Mouse (Mus musculus) liver, embryonic 11.5 days (tissue): ENCODE measurements around the gene Pcdh11x. TPM values are rescaled to one million over a fixed set of nuclear protein-coding genes. Genes with fewer than 3 reads are reported as not detected.

ENCODE experiments used
- ATAC-seq: fragments of 200-750 bp; cut with Nextera tagmentation; replicated peaks from 2 replicates; pipeline ENCODE4 v1.8.0; 2017; ENCODE audit warnings: moderate number of reproducible peaks, mild to moderate bottlenecking, moderate TSS enrichment, moderate library complexity; ENCODE audit not compliant: low FRiP score
- DNase-seq: peaks from one replicate; pipeline ENCODE4 v3.0.0-alpha.2; 2017; ENCODE audit warnings: low spot score
- H3K27ac ChIP-seq: fragments of 300-500 bp; sonication (generic); 2 replicates; pipeline ENCODE4 v1.5.1; 2014; ENCODE audit warnings: mild to moderate bottlenecking, low read depth, low read length, control low read depth
- H3K27me3 ChIP-seq: fragments of 300-500 bp; sonication (generic); replicated peaks from 2 replicates; pipeline ENCODE4 v1.6.1; 2014; ENCODE audit warnings: low read length, mixed read lengths; ENCODE audit not compliant: control insufficient read depth, insufficient read depth
- H3K36me3 ChIP-seq: fragments of 300-500 bp; sonication (generic); 2 replicates; pipeline ENCODE4 v1.6.1; 2014; ENCODE audit warnings: mild to moderate bottlenecking, low read length, moderate library complexity, mixed read lengths; ENCODE audit not compliant: control insufficient read depth, insufficient read depth
- H3K4me1 ChIP-seq: fragments of 300-500 bp; sonication (generic); replicated peaks from 2 replicates; pipeline ENCODE4 v1.6.1; 2014; ENCODE audit warnings: low read length, mixed read lengths; ENCODE audit not compliant: control insufficient read depth, insufficient read depth
- H3K4me2 ChIP-seq: fragments of 300-500 bp; sonication (generic); 2 replicates; pipeline ENCODE4 v1.6.1; 2014; ENCODE audit warnings: mild to moderate bottlenecking, control low read depth, moderate library complexity
- H3K4me3 ChIP-seq: fragments of 300-500 bp; sonication (generic); 2 replicates; pipeline ENCODE4 v1.5.1; 2014; ENCODE audit warnings: low read depth, low read length, control low read depth
- H3K9ac ChIP-seq: fragments of 300-500 bp; sonication (generic); 2 replicates; pipeline ENCODE4 v1.6.1; 2014; ENCODE audit warnings: low read depth, low read length, control low read depth
- H3K9me3 ChIP-seq: fragments of 300-500 bp; sonication (generic); 2 replicates; pipeline ENCODE4 v1.6.1; 2016; ENCODE audit warnings: low read length, inconsistent platforms, mixed read lengths; ENCODE audit not compliant: control insufficient read depth
- WGBS: fragments of 180-500 bp; shearing (Covaris S2); extraction: QIAGEN DNeasy Blood & Tissue Kit; methylation state at CpG from one replicate; pipeline ENCODE4 v1.1.7; 2014; 5-methylcytosine and 5-hydroxymethylcytosine counted together
- polyA plus RNA-seq: library from polyadenylated mRNA; unstranded; fragments of >200 nt; fragmentation: Nextera tagmentation; extraction: Ambion mirVana; gene quantifications from 2 replicates; pipeline ENCODE4 v1.2.1, GENCODE M21; 2014

Pcdh11x gene
- 1.6 and 1.8 TPM in 2 replicates for polyA plus RNA-seq

- 4% methylated on average over 35 of the region's 40 CpGs for WGBS
- DNase-seq, result no peak
- no peaks in the 10 kb centered on the region for H3K36me3 ChIP-seq
- no peak within 1 kb of the TSS for H3K27ac ChIP-seq
- H3K9ac ChIP-seq, result no peak within 1 kb of the TSS
- no peaks in the 10 kb centered on the region for H3K4me1 ChIP-seq
- peak within 1 kb of the TSS; percentile 55 for H3K4me2 ChIP-seq
- H3K4me3 ChIP-seq, result peak within 1 kb of the TSS; percentile 34
- H3K27me3 ChIP-seq, result peaks cover 36% of the 10 kb centered on the region
- no peak for ATAC-seq
- no peaks in the 10 kb centered on the region for H3K9me3 ChIP-seq
Measured at GRCm38 (mm10) chrX:120290011-120290899, at the start of gene Pcdh11x. Gene Pcdh11x (plus strand): TSS chrX:120290259.

- Histone ChIP-seq H3K9ac (no peak overlapping the region), H3K4me1 (no peaks in the 10 kb centered on the region), H3K27me3 (no peaks in the 10 kb centered on the region), H3K27ac (no peak overlapping the region), H3K4me3 (no peak overlapping the region), H3K9me3 (no peaks in the 10 kb centered on the region), H3K36me3 (no peaks in the 10 kb centered on the region), H3K4me2 (no peak overlapping the region)
- WGBS, result 80% methylated on average over 2 of the region's 2 CpGs
- ATAC-seq (no peak), DNase-seq (no peak)
Measured at GRCm38 (mm10) chrX:120260089-120260488, 30.0 kb upstream of the Pcdh11x start.

DNA sequence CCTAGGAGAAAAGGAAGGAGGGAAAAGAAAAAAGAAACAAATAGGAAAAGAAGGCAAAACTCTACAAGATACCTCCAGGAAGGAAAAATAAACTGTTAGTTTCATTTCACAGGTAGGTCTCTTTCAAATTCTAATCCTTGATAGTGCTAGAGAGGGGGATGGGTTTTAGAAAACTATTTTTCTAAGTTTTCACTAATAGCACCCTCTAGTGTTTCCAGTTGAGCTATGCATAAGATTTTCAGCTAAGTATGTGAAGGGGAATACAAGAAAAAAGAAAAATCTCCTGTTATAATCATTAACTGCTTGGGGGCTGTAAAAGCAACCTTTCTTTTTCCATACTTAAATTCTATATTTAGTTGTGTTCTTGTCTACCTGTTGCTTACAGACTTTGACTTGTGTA lies 4.5 kb upstream of the Pcdh11x start:
- ATAC-seq, result no peak
- Histone ChIP-seq H3K9me3 (no peaks in the 10 kb centered on the region), H3K27me3 (peaks cover 13% of the 10 kb centered on the region), H3K36me3 (no peaks in the 10 kb centered on the region), H3K4me1 (no peaks in the 10 kb centered on the region), H3K4me3 (no peak overlapping the region), H3K27ac (no peak overlapping the region), H3K4me2 (no peak overlapping the region), H3K9ac (no peak overlapping the region)
- no peak for DNase-seq

DNA sequence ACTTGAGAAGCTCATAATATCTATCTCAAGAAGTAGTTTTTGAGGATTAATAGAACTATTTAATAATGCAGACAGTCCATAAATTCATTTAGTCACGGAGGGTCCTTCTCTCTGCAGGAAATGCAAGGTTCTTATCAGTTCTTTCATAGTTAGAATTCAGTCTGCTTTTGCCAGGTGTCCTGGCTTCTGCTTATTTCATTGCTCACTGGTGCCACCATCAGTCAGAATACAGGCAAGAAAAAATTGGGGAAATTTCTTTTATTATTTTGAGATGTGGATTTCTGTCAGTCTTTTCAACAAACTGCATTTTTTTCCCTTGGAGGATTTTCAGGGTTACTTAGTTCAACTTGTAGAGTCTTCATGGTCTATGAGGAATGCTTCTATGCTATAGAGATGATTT lies 2.6 kb upstream of the Pcdh11x start:
- Histone ChIP-seq H3K4me1 (no peaks in the 10 kb centered on the region), H3K9me3 (no peaks in the 10 kb centered on the region), H3K4me3 (no peak overlapping the region), H3K27ac (no peak overlapping the region), H3K4me2 (no peak overlapping the region), H3K36me3 (no peaks in the 10 kb centered on the region), H3K27me3 (peaks cover 32% of the 10 kb centered on the region), H3K9ac (no peak overlapping the region)
- DNase-seq, result no peak
- WGBS, result 4% methylated on average over 1 of the region's 1 CpGs
- ATAC-seq, result no peak

GRCm38 (mm10) chrX:120290900-120291280 lies 831 bp downstream of the Pcdh11x start:
- Histone ChIP-seq H3K4me3 (peak overlapping the region; percentile 34), H3K4me1 (no peaks in the 10 kb centered on the region), H3K27me3 (peaks cover 36% of the 10 kb centered on the region), H3K36me3 (no peaks in the 10 kb centered on the region), H3K4me2 (peak overlapping the region; percentile 55), H3K9ac (no peak overlapping the region), H3K9me3 (no peaks in the 10 kb centered on the region), H3K27ac (no peak overlapping the region)
- 6% methylated on average over 18 of the region's 18 CpGs for WGBS
- DNase-seq, result no peak
- no peak for ATAC-seq

- H3K27me3 ChIP-seq, result peaks cover 36% of the 10 kb centered on the region
- no peak for ATAC-seq
- 11% methylated on average over 13 of the region's 13 CpGs for WGBS
- H3K36me3 ChIP-seq, result no peaks in the 10 kb centered on the region
- H3K9me3 ChIP-seq, result no peaks in the 10 kb centered on the region
- no peaks in the 10 kb centered on the region for H3K4me1 ChIP-seq
- no peak overlapping the region for H3K27ac ChIP-seq
- H3K9ac ChIP-seq, result no peak overlapping the region
- no peak for DNase-seq
- no peak overlapping the region for H3K4me2 ChIP-seq
- H3K4me3 ChIP-seq, result no peak overlapping the region
Measured at GRCm38 (mm10) chrX:120291696-120292095, 1.6 kb downstream of the Pcdh11x start.

GRCm38 (mm10) chrX:120292832-120293750 lies 3.0 kb downstream of the Pcdh11x start:
- DNase-seq, result no peak
- H3K9ac ChIP-seq, result no peak overlapping the region

DNA sequence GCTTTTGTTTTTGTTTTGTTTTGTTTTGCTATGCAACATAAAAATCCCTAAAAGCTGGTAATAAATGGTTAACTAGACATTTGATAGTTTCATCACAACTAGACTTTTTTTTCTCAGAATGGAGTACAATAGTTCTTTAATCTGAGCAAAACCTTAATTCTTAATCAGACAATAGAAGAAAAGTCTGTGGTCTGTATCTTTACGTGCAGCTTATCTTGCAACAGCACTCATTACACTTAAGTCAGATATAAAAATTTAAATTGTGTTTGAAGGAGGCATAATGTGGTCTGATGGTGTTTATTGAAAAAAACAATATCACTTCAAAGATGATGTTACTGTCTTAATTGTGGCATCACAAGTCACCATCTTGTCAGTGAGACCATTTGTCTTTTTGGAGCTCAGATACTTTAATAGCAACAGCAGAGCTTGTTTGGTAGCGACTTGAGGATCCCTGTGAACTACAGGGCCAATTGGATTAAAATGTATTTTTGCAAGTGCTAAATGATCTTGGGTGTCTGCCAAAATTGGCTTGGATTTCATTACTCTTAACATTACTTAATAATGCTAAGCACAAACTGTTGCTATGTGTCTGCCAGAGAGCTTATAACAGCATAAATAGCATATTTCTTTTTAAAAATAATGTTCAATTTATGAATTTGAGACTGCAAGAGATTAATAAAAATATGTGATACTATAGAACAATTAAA lies 11.6 kb downstream of the Pcdh11x start:
- H3K27me3 ChIP-seq, result no peaks in the 10 kb centered on the region
- no peaks in the 10 kb centered on the region for H3K4me1 ChIP-seq
- H3K36me3 ChIP-seq, result no peaks in the 10 kb centered on the region
- H3K9ac ChIP-seq, result no peak overlapping the region
- H3K4me2 ChIP-seq, result no peak overlapping the region
- H3K4me3 ChIP-seq, result no peak overlapping the region
- no peak overlapping the region for H3K27ac ChIP-seq
- ATAC-seq (no peak), DNase-seq (no peak)
- H3K9me3 ChIP-seq, result no peaks in the 10 kb centered on the region
- 60% methylated on average over 2 of the region's 2 CpGs for WGBS

More at GRCm38 (mm10) chrX:120292832-120293750, 3.0 kb downstream of the Pcdh11x start:
- WGBS, result 6% methylated on average over 37 of the region's 46 CpGs
- Histone ChIP-seq H3K4me2 (peak overlapping the region; percentile 54), H3K4me3 (peak overlapping the region; percentile 39), H3K27ac (no peak overlapping the region), H3K9me3 (no peaks in the 10 kb centered on the region), H3K36me3 (no peaks in the 10 kb centered on the region), H3K27me3 (peaks cover 36% of the 10 kb centered on the region), H3K4me1 (no peaks in the 10 kb centered on the region)
- no peak for ATAC-seq
